Mouse (Mus musculus) megakaryocyte, adult 5-6 weeks (primary cell): ENCODE results near the gene Crat. TPM values are rescaled to one million over a fixed set of nuclear protein-coding genes. Genes with fewer than 3 reads are reported as not detected.

Experiments used
- ATAC-seq: 2 replicates; pipeline ENCODE4 v1.8.0; 2016; ENCODE audit warnings: mild to moderate bottlenecking, inconsistent platforms; ENCODE audit not compliant: poor library complexity, severe bottlenecking
- total RNA-seq, 2 experiments: library from RNA; stranded (forward) in 1 of 2; stranded (reverse) in 1 of 2; fragments of 153-499, 151-499 nt in 1 of 2; fragments of 221-1000, 200-1000 nt in 1 of 2; gene quantifications; 2 replicates each; pipeline versions ENCODE4 v1.2.3 to v1.2.4; 2015 to 2017

The Crat gene
- total RNA-seq, 2 experiments from 2014 or later, result 13.9 to 29.6 TPM

DNA sequence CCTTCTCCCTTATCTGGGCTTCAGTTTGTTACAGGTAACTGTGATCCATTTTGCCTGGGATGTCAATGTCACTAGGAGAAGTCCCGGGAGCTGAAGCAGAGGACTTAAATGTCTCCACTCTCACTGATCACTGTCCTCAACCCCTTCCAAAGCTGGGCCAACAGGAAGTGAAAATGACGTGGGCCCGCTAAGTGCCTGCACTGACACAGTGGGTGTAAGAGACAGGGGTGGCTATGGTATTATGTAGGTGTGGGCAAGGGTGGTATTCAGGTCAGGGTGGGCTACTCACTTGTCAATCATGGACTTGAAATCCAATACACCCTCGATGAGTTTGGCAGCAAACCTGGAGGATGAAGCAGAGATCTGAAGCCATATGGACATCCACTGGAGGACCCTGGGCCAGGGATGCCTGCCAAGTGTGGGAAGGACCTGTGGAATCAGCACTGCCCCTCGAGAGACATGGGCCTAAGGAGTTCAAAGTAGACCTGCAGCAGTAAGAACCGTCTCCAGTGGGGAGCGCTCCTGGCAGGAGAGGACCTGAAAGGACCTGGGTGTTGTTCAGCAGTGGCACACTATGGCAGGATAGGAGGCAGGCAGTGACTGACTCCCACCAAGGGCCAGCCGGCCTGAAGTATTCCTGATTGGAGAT, 7.0 kb downstream of the Crat start:
- no peak for ATAC-seq

DNA sequence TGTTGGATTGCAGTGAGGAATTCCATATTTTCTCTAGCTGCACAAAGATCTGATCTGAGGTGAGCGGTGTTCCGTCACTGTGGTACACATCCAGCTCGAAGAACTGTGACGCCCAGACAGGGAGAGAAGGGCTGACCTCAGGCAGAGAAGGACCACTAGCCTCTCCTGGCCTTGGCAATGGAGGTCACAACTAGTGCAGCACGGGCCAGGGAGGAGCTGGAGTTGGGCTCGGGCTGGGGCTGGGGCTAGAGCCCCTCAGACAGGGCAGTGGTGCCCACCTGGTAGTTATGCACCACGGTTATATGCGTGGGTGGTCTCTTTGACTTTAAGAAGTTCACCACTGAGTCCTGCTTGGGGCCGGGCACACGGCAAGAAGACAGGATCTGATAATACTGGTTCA, 7.8 kb downstream of the Crat start:
- ATAC-seq, result no peak

DNA sequence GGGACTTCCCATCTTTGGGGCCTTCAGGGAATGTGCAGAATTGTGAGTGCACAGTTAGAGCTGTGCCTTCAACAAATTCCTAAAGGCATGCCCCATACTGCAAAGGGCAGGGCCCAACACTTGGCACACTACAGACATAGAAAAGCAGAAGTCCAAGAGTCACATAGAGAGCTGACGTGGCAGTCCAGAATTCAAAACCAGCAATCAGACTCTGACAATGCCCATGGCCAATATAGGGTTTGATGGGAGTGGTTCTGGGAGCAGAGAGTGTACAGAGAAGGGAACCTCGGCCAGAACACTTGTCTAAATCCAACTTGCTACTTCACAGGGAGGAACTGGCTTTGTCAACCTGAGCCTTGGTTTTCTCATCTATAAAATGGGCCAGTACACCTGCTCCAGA, 8.4 kb downstream of the Crat start:
- ATAC-seq, result peak; percentile 27; the same call in 1 of the 2 replicates

DNA sequence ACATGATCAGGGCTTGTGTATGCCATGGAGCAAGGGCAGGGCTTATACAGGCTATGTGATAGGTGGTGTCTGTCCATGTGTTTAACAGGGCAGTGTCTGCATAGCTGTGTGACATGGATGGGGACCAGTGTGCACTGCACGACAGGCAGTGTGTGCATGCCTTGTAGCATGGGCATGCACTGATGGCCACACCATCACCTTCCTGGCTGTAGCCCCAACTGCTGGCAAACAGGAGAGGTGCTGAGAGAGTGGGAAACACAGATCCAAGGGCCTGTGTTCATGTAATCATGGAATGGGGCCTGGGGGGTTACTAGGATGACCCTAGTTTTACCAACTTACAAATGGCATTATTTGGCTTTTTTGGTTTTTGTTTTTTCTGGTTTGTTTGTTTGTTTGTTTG, 11.7 kb downstream of the Crat start:
- ATAC-seq, result no peak

DNA sequence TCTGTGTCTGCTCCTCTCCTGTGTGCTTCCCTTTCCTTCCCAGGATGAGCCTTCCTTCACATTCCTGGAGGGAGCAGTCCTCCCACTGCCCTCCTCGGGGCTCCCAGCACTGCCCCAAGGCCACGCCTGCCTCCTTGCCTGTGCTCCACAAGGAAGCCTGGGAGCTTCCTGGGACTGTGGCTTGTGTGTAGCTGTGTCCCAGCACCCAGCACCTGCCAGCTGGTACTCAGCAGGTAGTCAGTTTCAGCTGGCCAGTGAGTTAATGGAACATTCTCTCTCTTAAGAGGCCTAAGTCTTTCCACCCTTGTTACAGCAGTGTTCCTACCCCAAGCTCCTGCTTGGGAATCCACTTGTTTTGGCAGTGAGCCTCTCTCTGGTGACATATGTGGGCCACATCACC, 12.8 kb downstream of the Crat start:
- no peak for ATAC-seq

DNA sequence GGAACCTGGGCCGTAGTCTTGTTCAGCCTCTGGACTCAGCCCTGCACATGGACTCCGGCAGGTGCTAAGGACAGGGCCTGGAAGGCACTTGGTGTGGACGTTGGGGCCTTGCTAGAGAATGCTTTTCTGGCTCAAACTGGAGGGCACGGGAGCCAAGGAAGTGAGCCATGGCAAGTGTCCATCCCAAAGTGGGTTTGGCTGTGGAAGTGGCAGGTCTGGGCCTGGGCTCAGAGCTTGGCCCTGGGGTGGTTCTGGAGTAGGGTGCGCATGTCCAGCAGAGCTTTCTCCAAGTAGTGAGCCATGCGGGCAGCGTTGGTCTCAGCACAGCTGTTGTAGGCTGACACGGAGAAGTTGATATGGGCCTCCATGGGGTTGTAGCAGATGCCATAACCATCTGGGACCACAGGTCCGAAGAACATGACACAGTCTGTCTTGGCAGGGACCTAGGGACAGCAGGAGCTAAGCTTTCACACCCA, 13.2 kb downstream of the Crat start:
- no peak for ATAC-seq

DNA sequence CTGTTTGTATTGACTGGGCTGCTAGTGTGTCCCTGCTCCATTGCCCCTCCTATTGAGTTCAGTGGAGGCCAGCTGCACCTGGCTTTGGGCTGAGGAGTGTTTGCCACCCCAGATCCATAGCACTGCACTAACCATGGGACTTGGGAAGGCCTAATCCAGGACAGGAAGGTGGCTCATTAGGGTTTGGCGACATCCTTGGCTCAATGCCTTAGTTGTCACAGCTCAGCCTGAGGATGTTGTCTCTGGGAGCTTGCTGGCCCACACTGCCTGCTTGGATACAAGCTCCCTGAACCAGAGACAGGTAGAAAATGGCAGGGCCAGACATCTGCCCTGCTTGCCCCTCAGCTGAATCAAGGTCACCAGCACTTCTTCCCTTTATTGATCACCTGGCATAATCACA, 14.0 kb downstream of the Crat start:
- no peak for ATAC-seq

DNA sequence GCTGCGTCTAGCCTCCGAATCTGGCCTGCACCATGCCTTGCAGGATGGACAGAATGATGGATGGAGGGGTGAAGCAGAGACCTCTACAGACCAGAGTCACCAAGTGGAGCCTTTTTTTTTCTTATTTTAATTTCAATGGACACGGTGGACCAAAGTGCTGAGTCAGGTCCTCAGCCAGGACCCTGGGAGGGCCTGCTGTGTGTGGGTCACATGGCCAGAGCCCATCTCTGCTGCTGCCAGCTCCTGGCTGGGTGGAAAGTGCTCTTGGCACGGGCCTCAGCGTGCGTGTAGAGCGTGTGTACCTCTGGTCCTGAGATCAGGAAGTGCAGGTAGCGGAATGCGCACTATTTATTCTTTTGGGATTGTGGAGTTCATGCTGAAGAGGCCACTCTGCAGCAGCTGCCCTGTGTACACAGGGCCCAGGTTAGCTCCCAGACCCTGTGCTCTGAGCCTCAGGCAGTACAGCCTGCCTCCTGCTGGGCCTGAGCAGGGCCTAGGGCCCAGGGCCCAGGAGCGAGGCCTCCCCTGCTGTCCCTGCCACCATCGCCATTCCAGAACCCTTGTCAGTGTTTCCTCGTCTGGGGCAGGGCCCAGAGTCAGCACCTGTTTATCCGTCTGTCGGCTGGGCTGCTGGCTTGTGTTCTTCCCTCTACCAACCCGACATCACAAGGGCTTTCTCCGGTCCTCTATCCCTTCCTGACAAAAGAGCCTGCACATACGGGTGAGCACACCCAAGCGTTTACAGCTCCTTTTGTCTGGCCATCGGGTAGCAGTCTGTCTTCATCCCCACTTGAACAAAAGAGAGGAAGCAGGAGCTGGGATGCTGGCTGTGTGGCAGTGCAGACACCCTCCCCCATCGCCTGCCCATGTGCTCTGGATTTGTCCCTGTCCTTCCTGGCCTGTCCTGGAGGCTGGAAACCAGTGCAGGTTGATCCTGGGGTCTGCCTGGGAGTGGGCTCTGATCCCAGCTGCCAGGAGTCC, 16.1 kb downstream of the Crat start:
- no peak for ATAC-seq

DNA sequence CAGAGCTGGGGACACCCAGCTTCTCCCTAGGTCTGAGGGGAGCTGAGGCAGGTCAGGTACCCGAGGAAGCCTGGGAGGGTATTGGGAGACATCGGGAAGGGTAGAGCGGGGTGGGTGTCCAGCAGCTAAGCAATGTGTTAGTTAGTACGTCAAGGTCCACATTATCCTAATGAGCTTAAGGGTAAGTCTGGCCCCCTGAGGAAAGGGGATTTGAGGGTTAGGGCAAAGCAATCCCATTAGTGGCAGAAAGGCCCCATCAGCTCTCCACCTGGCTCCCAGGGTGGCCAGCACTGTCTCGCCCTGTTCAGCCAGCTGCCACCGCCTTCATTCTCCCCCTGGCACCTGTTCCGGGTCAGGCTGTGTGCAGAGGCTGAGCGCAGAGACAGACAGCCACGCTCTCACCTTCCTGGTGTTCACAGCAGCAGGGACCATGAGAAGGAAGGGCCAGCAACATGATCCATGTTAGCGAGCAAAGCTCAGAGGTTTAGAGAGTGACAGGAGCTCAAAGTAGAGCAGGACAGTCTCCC, 17.6 kb downstream of the Crat start:
- no peak for ATAC-seq

DNA sequence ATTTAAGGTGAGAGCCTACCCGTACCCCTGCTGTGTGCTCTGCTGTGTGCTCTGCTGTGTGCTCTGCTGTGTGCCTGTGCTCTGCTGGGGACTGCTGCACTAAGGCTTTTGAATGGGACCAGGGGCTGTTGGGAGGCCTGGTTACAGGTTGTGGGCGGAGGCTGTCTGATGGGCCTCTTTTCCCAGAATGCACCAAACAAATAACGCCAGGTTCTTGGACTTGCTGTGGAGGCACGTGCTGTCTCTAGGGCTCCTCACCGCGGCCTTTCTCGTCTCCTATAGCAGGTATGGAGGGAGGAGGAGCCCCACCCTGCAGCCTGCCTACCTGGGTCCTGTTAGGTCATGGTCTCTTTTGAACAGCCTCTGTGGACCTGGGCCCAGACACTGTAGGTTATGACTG, 19.4 kb downstream of the Crat start:
- no peak for ATAC-seq

DNA sequence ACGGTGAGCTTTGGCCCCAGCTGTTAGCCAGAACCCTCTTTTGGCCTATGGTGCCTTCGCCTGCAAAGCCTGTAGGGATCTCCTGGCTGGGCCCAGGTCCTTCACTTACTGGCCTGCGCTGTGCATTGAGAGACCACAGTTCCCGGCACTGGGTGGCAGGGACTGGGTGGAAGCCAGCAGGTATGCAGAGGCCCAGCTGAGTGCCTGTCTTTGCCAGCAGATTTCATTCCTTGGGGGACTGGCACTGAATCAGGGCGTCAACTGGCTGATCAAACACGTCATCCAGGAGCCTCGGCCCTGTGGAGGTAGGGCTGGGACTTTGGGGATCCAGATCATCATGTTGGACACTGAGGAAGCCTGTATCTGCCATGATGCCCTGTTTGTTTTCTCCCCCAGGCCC, 19.9 kb downstream of the Crat start:
- ATAC-seq, result no peak

DNA sequence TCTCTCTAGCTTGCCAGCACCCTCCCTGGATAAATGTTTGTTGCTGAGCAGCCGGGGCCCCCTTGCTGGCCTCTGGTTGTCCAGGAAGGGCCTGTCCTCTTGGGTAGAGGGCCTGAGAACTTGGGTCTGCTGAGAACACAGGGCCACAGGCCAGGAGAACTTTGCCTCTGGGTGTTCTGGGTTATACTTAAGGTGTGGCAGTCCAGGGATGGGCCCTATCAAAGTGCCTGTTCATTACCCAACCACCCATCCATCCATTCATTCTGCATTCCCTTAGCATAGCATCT, 22.3 kb downstream of the Crat start:
- ATAC-seq, result no peak

DNA sequence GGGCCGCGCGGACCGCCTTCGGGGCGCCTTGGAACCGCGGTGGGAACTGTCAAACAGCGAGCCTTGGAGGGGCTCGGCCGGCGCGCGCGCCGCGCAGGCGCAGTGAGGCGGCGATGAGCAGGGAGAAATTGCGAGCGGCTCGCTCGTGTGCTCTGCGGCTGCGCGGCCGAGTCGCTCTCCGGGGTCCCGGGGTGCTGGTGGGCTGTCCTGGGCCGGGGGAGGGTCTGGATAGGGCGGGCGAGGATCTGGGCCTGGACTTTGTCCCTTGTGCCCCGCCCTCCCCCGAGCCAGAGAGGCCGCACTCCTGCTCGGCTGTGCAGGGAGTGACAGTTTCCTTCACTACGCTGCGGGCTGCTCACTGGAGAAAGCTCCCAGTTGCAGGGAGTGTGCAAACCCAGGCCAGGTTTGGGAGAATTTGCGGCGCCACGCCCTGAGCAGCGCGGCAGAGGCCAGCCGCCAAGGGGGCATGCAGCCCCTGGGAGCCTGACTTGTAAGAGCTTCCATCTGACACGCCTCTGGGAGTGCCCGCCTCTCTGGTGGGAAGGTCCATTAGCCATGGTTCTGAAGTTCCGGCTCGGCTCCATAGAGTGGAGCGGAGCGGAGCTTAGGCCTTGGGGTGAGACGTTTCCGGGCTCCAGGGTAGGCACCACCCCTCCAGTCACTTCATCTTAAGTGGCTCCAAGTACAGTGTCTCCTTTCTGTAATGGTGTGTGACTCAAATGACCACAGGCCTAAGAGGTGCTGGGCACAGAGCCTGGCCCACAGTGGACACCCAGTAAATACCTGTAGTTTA, 22.8 kb downstream of the Crat start:
- peak; percentile 11; the same call in 1 of the 2 replicates for ATAC-seq

DNA sequence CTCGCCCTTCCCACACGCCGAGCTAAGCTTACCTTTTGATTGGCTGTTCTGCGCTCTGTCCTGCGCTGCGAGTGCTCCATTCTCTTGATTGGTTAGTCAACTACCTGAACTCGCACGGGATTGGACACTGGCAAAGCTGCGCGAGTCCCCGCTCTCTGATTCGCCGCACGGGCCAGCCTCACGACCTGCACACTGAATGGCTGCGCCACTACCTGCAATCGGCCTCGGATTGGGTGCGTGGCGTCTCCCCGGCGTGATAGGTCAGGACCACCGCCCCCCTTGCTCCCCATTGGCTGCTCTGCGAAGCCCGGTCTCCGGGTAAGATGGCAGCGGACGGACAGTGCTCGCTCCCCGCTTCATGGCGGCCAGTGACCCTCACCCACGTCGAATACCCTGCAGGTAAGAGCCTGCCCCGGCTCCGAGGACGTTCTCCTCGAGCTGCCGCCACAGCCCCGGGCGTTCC, 23.5 kb downstream of the Crat start, which contains the start of gene Dolpp1:
Dolpp1 (plus strand) TSS at position 141 of the 463 bp plus-strand sequence.
- ATAC-seq, result peak; percentile 98

DNA sequence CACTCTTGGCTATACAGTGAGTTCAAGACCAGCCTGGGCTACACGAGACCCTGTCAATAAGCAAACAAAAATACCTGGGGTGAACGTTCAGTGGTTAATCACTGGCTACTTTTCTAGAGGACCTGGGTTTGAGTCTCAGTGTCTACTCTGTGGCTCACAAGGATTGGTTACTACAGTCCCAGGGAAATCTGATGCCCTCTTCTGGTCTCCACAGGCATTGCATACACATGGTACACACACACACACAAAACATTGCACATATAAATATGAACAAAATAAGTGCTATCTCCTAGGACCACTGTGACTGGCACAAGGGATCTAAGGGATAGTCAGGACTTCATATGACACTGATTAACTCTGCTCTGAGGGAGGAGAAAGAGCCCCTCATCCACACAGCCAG, 26.6 kb downstream of the Crat start:
- ATAC-seq, result no peak

DNA sequence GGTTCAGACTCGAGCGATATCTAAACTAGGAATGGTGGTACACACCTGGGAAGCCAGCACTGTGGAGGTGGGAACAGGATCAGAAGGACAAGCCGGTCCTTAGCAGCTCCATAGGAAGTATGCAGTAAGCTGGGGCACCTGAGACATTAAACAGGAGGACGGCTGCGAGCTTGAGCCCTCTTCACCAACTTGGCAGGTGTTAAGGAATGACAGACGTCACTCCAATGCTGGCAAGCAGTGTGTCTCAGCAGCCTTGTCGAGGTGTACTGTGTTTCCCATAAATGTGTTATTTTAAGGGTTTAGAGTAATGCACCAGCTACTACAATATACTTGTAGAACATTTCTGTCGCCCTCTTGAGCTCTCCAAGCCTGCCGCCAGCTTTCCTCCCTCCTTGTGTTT, 28.7 kb downstream of the Crat start:
- ATAC-seq, result no peak

DNA sequence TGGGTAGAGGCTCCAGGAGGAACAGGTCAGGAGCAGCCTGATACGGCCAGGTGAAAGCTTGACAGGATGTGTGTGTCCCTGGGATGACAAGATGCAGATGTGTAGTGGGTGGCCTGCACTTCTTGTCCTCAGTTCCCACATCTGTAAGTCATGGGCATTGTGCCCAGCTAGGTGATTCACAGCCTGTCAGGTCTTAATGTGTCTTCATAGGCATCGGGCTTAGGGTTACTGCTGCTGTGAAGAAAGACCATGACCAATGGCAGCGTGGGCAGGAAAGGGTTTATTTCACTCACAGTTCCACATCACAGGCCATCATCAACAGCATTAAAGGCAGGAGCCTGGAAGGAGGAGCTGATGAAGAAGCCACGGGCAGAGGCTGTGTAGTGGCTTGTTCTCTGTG, 30.0 kb downstream of the Crat start:
- no peak for ATAC-seq

DNA sequence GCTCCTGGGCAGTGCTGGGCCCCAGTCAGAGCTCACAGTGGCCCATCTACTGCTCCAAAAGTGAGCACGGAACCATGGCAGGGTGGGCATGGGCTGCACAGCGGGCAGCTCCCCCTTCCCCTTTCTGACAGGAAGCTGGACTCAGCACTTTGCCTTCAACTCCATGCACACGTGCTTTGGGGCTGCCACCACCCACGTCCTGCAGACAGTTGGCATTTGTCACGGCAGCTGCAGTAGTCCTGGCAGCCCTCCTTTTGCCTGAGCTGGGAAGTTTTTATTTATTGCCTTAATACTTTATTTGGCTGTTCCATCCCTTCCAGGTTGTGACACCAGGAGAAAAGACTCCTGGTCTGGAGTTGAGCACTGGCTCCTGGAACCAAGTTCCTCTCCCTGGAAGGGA, 30.8 kb downstream of the Crat start:
- no peak for ATAC-seq

DNA sequence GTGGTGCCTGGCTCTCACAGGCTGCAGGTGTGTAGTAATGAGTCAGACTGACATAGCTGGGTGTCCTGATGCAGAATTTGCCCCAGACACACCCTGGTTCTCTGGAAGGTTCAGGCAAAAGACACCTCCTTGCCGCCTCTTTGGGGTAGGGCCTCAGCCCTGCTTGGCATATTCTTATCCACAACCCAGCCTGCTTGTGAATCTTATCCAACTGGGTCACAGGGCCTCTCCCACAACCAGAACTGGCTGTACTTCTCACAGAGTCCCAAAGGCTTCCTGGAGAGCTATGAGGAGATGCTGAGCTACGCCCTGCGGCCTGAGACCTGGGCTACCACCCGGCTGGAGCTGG, 34.3 kb downstream of the Crat start:
- ATAC-seq, result no peak

DNA sequence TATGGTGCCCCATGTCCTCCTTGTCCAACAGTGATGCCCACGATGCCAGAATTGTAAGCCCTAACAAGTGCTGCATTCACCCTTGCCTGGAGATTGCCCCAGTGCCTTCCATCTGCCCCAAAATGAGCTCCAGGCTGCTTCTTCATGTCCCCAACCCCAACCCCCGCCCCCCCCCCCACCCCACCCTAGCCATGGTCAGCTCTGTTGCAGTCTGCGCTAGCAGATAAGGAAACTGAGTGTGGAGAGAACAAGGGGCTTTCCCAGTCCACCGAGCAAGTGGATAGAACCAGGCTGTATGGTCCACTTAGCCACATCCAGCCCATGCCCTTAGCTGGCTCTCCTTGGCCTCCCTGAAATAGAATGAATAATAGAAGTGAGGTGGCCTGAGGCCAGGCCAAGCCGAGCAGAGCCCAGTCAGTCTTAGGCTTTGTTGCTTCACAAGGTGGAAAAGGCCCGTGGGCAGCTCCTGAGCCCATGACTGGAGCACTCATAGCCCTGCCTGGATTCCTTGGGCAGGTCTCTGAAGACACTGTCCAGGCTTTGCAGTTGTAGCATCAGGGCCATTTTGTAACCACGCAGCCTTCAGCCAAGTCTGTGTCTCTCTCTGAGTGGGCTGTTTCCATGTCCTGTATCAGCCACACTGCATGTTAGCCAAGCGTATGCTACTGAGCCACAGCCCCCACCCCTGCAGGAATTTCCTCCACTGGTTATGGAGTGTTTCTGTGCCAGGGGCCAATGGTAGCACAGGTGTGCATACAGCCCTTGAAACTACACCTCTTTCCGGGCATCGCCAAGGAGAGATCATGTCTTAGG, 34.8 kb downstream of the Crat start:
- no peak for ATAC-seq
